Comparison of ENCODE assay signal across 8 mouse cellular contexts in the genomic region with DNA sequence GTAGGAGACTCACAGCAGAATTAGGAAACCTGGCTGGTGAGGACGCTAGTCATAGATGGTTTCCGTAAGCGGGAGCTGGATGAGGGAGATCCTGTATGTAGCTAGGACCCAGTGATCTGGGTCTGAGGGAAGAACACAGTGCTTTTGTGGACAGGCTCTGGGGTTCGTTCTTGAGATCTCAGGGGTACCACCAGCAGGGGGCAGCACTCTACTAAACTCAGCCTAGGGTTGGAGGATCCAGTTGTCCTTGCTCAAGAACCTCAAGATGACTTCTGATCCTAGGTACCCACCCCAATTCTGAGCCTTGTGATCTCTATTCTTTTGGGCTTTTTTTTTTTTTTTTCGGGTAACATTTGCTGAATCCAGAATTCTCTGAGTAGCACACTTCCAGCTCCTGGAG.
DNase-seq lines count a peak whose midpoint lies in the region; ATAC-seq and TF ChIP-seq lines count a peak whose summit lies in the region.

No protein-coding gene starts in this region.

- no peaks in the 10 kb centered on the region for H3K36me3 ChIP-seq in heart, adult 2 months (ENCODE audit: control insufficient read depth, insufficient read depth, low read length)
- no peaks in the 10 kb centered on the region for H3K36me3 ChIP-seq in heart, embryonic 11.5 days (ENCODE audit: control insufficient read depth, insufficient read depth, low read length)

- no peaks in the 10 kb centered on the region for H3K79me2 ChIP-seq in heart, adult 2 months (replicated peaks; ENCODE audit: control insufficient read depth, insufficient read depth, low read length)

- ATAC-seq in heart, embryonic 11.5 days (replicated peaks; ENCODE audit: insufficient number of reproducible peaks, low FRiP score, low TSS enrichment): no peak

- TF ChIP-seq EP300 in heart, adult 2 months (IDR thresholded peaks at IDR 0.05; ENCODE audit: insufficient read depth, low read depth, low read length): no peak

- H3K4me3 ChIP-seq in heart, adult 2 months: no peak overlapping the region
- H3K4me3 ChIP-seq in heart, embryonic 11.5 days (ENCODE audit: low read depth, low read length): no peak overlapping the region
- no peak overlapping the region for H3K4me3 ChIP-seq in gastrocnemius, adult 2 months
- H3K4me3 ChIP-seq in layer of hippocampus, adult 2 months: no peak overlapping the region

- no peak for TF ChIP-seq POLR2A in heart, adult 2 months (IDR thresholded peaks at IDR 0.05; ENCODE audit: insufficient read depth, low read depth, low read length)

- DNase-seq in heart, adult 2 months: peak; percentile 13 to 47
- peak; percentile 76 for DNase-seq in CD4-positive, CD25-positive, alpha-beta regulatory T cell, adult 2 months (ENCODE audit: low read depth, low spot score)
- peak; percentile 76 for DNase-seq in brain, adult 2 months (ENCODE audit: low read depth, low spot score)
- peak; percentile 74 for DNase-seq in gastrocnemius, adult 2 months
- peak; percentile 23 to 67 for DNase-seq in layer of hippocampus, adult 2 months (ENCODE audit: low spot score in 2 of 2)
- DNase-seq in lung, postnatal 36 days: peak; percentile 61
- DNase-seq in thymus, postnatal 0 days (ENCODE audit: low spot score): peak; percentile 51

- 64% methylated on average over 5 of the region's 5 CpGs for WGBS in heart, adult 2 months
- 71% methylated on average over 5 of the region's 5 CpGs for WGBS in heart, embryonic 11.5 days (ENCODE audit: insufficient replicate concordance)

- H3K27ac ChIP-seq in heart, adult 2 months: no peak overlapping the region
- H3K27ac ChIP-seq in heart, embryonic 11.5 days (ENCODE audit: low read depth, low read length): no peak overlapping the region
- no peak overlapping the region for H3K27ac ChIP-seq in gastrocnemius, adult 2 months
- no peak overlapping the region for H3K27ac ChIP-seq in layer of hippocampus, adult 2 months

- H3K4me2 ChIP-seq in heart, embryonic 11.5 days: no peak overlapping the region

- H3K27me3 ChIP-seq in heart, adult 2 months (ENCODE audit: control insufficient read depth, insufficient read depth, low read length): peaks cover 1% of the 10 kb centered on the region; the same call in 1 of the 2 replicates
- H3K27me3 ChIP-seq in heart, embryonic 11.5 days (ENCODE audit: control insufficient read depth, insufficient read depth, low read length): no peaks in the 10 kb centered on the region

- H3K9ac ChIP-seq in heart, adult 2 months (ENCODE audit: low read depth, low read length): no peak overlapping the region
- no peak overlapping the region for H3K9ac ChIP-seq in heart, embryonic 11.5 days (ENCODE audit: low read depth, low read length)

- no peaks in the 10 kb centered on the region for H3K4me1 ChIP-seq in heart, adult 2 months (ENCODE audit: control insufficient read depth, insufficient read depth, low read length)
- H3K4me1 ChIP-seq in heart, embryonic 11.5 days (ENCODE audit: control insufficient read depth, insufficient read depth, low read length): peaks cover 13% of the 10 kb centered on the region; the same call in 1 of the 2 replicates

- H3K9me3 ChIP-seq in heart, embryonic 11.5 days (replicated peaks; ENCODE audit: control insufficient read depth, low read length): no peaks in the 10 kb centered on the region

- intact Hi-C loops in heart, adult 2 months (cut with DNase I): loop anchor here (10.0 kb wide), 2 partner anchors 172 to 312 kb away; no protein-coding TSS in a partner anchor
- intact Hi-C loops in gastrocnemius, adult 2 months (cut with DNase I): loop anchor here (5.0 to 10.0 kb wide), 3 partner anchors 170 to 310 kb away; no protein-coding TSS in a partner anchor

- TF ChIP-seq CTCF in heart, adult 2 months (IDR thresholded peaks at IDR 0.05): peak; percentile 62
- peak; percentile 64 for TF ChIP-seq CTCF in gastrocnemius, adult 2 months (IDR thresholded peaks at IDR 0.05)
- TF ChIP-seq CTCF in layer of hippocampus, adult 2 months (conservative IDR thresholded peaks at IDR 0.05): peak; percentile 79
